Mouse (Mus musculus) hindlimb bud, embryonic 11.5 days (tissue): ENCODE results near the gene Zfp385b.
"Not testable (repeated sequence)": the region's sequence is repeated elsewhere in the genome, so short reads cannot be mapped to it uniquely, and the experiment has no call there.

Source experiments
- DNase-seq: peaks from one replicate; pipeline ENCODE4 v3.0.0-alpha.2; 2012; ENCODE audit warnings: low read depth, low spot score; ENCODE audit errors: extremely low spot score

Gene Zfp385b

DNA sequence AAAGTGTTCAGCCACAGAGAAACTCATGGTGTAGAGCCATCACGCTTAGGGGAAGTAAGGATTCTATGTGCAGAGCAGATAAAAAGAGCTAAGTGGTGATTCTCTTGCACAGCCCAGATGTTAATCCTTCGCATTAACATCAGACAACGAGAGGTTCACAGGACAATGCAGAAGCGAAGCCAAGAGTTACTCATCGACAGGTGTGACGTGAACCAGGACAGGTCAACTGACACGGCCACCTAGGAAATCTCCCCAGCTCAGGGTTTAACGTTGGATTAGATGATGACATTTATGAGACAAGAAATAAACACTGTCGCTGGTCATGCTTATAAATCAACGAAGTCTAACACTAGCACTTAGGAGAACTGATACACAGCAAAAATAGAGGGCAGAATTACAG is 341.9 kb downstream of the Zfp385b start:
- no peak for DNase-seq

DNA sequence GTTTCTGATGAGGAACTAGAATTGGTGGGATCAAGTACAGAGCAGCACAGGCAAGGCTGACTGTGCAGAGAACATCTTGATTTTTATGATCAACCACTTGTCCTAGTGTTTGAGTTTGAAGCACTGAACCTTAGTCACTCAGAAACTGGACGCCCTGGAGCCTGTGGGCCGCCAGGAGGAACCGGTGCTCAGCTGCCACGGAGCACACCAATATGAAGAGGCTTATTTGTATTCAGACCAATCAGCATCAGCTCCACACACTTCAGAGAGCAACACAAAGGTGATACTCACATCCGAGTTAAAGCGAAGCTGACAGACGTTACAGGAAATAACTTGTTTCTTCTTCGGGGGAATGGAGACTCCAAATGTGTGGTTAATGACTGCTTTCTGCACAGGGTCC is 343.0 kb downstream of the Zfp385b start:
- DNase-seq, result no peak

DNA sequence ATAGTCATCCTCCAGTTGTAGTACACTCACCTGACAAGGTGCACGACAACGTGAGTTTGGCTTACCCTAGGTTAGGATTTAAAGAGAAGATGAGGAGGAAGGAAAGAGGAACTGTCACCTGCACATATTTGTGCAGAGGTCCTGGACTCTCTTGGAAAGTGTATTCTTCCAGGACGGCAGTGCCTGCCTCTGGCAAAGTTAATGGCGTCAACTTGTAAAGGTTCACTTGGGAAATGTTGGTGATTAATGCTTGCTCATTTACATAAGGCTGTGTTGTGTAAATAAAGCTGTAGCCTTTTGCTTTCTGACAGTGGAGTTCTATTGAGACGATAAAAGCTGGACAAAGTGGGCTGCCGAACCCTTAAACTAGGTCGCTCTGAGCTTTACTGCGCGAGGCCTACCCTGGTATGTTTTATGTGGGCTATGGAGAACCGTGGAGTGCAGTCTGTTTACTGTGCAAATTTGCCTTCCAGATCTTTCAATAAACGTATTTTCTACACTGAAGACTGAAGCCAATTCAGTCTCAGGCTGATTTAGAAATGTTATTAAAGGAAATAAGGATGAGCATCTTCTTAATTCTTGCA is 347.1 kb downstream of the Zfp385b start:
- DNase-seq, result no peak

DNA sequence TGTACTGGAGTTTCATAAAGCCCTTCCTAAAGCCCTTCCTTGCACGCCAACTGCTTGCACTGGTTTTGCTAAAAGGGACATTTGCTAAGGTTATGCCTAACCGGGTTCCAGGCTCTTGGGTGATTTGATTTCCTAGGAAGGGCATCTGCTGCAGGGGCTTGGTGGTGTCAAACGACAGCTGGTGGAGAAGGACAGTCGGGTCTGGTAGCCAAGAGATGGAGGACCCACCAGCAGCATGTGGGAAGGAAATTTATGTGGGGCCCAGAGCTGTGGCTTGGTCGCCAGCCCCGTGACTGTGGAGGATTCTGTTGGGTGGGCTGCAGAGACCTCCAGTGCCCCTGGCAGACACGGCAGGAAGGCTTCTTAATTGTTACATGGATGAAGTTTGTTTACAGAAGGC is 348.7 kb downstream of the Zfp385b start:
- no peak for DNase-seq

DNA sequence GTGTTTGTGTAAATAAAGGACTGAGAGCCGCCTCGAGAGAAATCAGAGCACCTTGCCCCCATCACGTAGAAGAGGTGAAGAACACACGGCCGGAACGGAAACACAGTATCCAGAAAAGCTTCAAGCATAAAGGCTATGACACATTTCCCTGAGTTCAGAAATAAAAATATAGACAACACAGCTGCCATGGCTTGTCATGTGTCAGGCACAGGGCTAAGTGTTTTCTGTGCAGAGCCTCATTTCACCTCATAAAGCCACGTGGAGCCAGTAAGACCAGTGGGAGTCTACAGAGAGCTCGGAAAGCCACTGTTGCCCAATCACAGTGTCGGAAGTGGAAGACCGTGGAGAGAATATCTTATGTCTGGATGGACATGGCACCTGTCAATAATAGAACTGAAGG is 358.0 kb downstream of the Zfp385b start:
- no peak for DNase-seq

DNA sequence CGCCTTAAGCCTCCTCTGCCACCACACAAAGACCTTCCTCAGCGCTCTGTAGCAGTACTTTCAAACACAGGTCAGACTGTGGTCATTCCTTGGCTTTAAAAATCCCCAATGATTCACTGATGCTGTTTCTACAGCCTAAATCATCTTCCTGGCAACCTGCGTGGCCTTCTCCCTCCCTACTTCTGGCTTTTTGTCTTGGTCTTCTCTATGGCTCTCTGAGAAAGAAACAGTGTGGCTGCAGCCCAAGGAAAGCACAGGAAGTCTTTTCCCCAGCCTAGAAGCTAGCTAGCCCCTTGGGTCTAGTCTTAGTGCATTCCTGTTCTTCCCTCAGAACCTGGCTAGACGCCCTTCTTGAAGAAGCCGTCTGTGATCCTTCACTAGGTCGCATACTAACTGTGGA is 359.4 kb downstream of the Zfp385b start:
- DNase-seq, result no peak

DNA sequence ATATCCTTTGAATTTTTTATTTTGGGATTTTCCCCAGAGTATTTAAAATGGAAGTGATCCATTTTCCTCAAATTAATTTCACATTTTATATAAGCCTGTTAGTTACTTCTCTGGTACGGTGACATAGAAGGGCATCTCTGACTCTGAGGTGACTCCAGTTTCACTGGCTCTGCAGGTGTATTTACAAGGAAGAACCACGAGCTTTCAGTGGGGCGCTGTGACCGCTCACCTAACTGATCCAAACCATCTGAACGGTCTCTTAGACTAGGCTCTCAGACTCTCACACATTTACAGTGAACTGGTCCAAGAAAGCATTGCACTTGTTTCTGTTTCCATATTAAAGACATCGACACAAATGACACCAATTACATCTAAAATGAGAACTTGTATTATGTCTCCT is 361.0 kb downstream of the Zfp385b start:
- DNase-seq, result no peak

DNA sequence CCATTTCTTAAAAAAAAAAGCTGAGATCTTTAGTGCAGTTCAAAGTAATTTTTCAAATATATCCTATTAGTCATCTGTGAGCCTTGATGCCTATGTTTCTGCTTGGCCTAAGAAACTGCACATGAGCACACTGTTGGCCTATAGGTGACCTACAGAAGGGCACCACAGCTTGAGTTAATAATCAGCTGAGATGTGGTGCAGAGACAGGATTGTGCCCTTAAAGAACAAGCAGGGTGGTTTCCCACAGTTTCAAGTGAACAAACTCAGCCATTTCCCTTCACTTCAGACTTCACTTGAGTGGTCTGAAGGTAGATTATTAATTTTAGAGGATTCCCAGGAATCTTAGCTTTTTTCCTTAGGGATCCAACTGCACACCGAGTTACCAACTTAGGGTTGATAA is 362.3 kb downstream of the Zfp385b start:
- DNase-seq, result no peak

DNA sequence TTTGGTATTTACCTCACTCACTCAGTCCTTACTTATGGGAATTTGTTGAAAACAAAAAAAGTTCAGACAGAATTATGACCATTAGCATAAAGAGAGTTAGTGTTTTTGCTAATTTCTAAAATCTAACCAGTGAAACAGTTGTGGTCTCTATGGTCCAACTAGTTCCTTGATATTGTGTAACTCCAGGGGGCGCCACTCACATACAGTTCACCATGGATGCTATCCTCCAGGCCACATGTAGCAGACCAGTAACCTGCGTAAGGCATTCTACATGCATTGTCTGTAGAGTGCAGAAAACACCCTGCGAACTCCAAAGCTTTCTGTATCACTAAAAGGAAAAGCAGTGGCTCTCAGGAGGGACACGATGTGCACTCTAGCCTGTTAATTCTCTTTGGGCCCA is 362.8 kb downstream of the Zfp385b start:
- DNase-seq, result no peak

DNA sequence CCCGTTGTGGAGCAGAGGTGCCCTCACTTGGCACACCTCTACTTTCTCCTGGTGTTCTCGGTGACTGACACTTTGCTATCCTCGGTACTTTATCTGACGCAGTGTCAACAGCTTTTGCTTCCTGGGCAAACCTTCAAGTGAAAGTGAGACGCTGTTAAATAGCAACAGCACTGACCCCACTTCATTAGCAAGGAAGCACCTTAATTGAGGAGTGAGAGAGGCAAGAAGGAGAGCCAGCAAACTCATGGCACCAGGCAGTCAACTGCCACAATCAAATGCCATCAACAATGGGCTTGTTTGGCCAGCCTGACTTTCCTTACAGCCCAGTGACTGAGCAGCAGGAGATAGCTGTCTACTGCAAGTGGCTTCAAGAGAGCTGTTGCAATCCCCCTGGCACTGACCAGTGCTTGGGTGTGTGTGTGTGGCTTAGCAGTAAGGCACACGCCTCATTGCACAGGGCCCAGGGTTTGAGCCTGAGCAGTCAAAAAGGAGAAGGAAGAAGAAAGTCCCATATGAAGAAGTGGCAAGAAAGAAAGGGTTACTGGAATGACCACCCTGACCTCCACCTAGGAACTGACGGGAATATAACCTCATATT is 365.0 kb downstream of the Zfp385b start:
- no peak for DNase-seq

DNA sequence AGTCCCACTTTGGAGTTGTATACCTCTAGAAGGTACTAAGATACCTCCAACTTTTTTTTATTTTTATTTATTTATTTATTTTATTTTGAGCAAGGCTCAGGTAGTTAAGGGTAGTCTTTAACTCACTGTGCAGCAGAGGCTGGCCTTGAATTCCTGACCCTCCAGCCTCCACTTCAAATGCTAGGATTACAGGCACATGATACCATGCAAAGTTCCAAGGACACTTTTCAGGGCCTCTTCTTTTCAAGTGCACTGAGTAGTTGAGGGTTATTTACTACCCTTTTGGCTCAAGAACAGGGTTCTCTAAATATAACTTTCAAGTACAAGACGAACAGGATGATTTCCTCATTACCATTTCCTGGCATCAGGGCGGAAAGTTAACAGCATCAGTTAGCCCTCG is 365.7 kb downstream of the Zfp385b start:
- DNase-seq, result no peak

DNA sequence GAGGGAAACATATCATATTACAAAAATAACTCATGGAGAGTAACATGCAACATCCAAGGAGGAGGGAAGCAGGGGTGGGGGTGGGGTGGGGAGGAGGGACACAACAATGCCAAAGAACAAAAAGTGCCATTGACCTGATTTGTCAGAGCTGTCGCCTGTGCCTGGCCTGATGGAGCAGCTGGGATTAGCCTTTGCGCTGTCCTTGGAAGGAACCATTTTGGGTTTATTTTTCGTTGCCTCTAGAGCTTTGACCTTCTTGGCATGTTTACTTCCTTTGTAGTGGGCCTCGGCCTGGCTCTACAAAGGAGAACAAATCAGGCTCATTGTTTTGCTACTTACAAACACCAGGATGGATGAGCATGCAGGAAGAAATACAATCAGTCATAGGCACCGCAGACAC is 369.4 kb downstream of the Zfp385b start:
- DNase-seq, result not testable (repeated sequence)

DNA sequence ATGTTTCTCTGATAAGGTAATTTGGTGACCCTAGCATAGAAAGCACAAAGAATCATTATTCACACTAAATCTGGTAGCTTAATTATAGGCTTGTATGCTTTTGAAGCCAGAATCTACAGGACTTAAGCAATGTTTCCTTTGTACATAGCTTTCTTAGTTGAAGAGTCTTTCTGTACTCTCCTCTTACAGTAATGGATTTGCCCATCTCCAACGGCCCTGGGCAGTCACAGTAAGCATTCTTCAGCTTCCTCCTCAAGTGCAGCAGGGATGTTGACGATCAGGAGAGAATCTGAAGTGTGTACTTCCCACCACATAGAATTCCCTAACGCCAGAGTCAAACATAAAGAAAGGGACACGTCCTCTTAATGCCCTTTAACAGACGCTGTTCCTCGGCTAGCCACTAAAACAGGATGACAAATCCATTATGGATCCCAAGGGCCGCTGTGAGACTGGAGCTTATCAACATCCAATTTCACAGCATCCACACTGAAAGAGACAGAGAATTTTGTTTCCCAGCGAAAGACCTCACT is 370.4 kb downstream of the Zfp385b start:
- DNase-seq, result no peak

DNA sequence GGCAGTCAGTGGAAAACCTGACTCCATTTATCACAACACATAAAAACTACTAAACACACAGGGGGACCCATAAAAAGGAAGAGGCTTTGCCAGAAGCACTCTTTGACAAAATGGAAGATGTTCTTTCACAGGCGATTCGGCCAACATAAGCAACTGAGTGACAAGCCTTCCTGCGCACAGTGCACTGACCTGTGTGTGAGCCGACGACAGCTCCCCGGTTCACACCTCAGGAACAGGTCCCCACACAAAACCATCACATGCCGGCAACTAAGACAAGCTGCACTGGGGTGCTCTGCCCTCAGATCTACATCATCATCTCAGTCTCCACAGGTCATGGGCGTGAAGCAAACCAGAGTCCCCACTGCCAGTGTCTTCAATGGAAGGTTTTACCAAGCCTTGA is 375.2 kb downstream of the Zfp385b start:
- DNase-seq, result no peak

DNA sequence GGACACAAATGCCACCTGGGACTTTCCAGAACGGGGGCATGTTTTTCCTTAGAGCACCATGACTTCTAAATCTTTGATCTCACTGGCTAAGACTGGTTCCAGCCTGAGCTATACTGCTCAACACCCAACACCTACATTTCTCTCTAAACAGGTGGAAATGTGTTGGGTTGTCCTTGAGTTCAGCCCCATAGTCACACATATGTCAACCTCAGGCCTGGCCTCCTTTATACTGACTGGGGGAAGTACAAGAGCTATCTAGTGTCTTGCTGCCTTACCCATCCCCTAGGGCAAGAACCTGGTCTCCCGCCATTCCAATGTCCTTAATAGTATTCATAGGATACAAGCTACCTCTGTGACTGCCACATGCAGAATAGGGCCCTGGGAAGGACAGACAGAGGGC is 378.8 kb downstream of the Zfp385b start:
- DNase-seq, result no peak

DNA sequence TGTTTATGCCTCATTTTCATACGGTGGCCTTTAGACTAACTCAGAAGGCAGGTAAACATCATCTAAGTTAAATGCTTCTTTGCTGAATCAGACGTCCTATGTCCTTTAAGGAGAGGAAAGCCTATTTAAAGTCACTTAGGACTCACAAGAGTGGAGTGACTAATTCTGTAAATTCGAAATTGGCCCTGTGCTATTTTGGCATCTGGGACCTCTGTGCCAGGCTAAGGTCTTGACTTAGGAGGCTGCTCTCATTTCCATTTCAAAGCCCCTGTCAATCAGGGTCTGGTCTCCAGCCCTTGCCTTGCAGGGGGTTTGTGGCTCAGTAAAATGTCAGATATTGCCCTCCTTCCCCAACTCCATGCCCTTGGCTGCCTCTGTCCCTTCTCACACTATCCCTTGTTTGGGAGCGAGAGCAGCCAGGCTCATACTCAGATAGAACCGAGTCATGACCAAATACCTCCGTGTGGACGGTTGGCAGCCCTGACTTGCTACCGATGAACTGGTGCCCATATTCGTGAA is 383.1 kb downstream of the Zfp385b start:
- no peak for DNase-seq

DNA sequence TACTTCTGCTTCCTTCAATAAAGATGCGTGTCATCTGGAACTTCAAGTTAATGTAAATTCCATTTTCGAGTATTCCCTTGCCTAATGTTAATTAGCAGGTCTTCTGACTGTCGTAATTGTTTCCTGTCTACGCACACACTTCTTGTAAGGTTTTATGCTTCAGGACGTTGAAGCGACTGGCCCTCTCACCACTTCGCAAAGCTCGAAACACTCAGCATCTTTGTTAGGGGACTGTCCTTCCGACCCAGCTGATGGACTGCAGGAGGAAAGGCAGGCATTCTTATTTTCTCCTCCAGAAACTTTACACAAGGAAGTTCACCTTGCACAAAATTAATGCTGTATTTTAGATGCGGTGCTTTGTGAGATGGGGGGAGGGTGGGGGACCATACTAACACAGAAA is 400.0 kb downstream of the Zfp385b start:
- no peak for DNase-seq

DNA sequence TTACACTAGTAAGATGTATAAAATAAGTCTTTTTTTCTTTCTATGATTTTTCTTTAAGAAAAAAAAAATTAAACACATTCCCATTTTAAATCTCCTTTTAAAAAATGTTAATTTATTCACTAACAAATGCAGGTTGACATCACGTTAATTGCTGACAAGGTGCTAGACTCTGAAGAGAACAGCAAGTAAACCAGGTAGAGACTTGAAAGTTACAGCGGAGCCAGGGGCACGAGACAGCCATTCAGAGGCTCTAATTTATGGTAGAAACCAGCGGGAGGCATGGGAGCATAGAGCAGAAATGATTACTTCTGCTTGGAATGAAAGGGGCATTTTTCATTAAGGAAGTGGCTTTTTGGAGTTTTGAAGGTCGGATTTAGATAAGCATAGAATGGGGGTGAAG is 401.4 kb downstream of the Zfp385b start:
- no peak for DNase-seq

DNA sequence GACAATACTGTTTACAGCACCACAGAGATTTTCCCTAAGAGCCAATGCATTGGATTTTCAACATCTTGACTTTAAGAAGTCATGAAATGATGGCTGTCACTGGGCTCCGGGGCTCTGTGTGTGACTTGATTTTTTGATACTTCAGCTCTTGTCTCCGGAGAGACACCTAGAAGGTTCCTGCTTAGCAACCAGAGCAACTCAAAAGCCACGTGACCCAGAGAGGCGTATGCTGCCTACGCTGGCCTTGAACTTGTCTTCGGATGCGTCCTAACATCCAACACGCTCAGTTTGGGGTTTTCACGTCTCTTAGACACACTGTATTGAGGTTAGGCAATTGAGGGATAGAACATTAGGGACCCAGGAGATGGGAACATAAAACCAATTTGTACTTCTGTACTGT is 407.3 kb downstream of the Zfp385b start:
- DNase-seq, result no peak

DNA sequence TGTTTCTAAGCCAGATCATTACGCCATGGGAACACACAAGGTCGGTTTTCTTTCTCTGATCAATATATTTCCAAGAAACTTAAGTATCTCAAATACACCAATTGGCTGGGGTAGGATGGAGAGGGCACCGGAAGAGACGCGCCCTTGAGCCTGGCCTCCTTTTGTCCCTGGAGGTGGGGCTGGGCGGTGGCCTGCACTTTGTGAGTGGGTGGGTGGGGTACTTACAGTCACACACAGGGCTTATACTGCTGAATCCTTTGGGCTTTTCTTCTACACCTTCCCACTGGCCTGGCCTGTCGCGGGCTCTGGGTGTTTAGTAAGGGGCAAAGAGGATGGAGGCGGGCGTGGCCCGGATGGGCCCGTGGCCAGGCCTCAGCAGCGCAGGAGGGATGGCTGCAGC is 407.8 kb downstream of the Zfp385b start:
- DNase-seq, result no peak

DNA sequence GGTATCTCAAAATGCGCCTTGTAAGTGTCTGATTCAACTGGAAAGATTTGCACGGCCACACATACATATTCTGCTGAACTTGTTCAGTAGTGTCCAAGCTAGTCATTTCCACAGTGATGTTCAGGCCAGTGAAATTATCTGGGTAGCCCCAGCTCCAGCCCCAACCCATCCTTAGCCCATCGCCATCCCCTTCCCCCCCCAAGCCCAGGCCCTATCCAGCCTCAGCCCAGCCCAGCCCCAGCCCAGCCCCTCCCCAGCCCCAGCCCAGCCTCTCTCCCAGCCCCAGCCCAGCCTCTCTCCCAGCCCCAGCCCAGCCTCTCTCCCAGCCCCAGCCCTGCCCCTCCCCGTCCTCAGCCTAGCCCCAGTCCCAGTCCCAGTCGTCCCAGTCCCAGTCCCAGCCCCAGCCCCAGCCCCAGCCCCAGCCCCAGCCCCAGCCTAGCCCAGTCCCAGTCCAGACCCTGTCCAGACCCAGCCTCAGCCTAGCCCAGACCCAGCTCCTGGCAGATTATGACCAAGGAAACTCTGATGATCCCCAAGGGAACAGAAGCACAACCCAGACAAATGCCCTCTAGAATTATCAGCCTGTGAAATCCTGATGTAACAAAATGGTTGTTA is 409.8 kb downstream of the Zfp385b start:
- DNase-seq, result no peak

DNA sequence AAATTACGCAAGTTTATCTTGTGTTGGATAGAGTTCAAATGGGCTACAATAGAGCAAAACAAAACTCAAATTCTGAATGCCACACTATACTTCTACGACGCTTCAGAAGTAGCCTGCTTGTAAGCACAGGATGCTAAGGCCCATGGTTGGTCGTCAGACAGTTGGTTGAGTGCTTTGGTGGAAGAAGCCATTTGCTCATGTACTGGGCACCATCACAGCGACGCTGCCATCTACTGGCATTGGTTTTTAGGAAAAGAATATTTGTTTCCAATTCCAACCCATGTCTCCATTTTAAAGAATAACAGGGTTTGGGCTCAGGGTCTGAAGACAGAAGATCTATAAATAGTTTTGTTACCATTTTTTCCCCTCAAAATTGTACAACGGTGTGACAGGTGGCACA is 410.5 kb downstream of the Zfp385b start:
- DNase-seq, result no peak
